Mouse (Mus musculus) B cell, adult 67 days (primary cell): ENCODE results near the gene Hspa12a. TPM values are rescaled to one million over a fixed set of nuclear protein-coding genes. Genes with fewer than 3 reads are reported as not detected.

Experiments used
- total RNA-seq, 2 experiments: library from RNA; stranded (reverse); gene quantifications; 4 replicates each; pipeline ENCODE4 v1.2.4; 2023

Hspa12a gene
- 1 to 10 TPM; 4.3 to 4.4 TPM for total RNA-seq

DNA sequence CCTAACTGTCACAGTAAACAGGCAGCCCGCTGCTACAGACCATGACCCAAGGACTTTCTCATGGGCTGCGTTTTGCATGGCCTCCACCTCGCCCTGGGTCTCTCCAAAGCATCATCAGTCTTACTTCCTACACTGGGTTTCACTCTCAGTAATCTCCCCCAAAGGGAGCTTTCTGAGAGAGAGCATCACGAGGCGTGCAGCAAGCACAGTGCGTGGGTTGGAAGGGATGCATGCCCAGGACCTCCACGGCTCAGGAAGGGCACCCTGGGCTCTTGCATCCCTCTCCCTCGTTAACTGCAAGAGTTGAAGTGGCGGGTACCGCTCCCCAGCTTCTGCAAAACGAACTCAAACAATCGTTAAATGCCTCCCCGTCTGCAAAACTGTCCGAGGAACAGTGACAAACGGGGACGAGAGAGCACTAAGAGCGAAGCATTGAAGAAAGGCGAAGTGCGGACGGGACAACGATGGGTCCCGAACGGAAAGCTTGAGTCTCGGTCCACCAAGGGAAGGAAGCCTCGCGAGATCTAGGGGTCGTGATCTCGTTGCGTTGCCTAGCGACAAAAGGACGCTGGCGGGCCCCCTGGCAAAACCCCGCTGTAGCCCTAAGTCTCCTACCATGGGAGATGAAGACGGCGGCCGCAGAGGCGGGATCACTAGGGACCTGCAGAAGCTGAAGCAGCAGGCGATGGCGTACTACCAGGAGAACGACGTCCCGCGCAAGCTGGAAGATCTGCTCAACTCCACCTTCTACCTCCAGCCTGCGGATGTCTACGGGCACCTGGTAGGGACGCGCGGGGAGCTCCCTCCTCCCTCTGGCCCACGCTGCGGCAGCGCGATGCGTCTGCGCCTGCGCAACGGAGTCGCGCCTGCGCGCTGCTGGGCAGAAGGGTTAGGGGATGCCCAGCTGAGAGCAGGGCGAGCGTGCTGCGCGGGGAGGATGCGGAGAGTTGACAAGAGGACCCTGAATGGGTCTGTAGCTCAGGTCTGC is at the start of gene Hspa12a, which contains the start of gene Eno4:
Gene Hspa12a (minus strand): TSS at position 814 of the 988 bp plus-strand sequence.
Gene Eno4 (plus strand): TSS at position 585 of the 988 bp plus-strand sequence.

DNA sequence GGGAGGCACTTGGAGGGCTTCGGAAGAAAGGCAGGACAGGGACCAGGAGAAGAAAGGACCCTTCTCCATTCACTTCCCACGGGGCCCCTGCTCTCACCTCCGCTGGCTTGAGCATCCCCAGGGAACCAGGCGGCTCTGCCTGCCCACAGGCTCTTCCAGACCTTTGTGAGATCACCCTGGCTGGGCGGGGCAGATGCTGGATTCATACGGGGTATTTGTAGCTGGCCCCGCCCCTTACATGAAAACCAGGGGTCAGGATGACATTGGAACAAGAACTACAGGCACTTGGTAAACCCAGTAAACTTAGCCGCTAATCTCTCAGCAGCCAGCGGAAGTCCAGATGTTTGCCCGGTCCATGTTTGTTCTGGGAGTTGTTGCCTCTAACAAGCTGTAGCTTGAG is 149.2 kb downstream of the Hspa12a start, which contains the start of gene 1700019N19Rik:
Gene 1700019N19Rik (minus strand): TSS at position 178 of the 400 bp plus-strand sequence.

DNA sequence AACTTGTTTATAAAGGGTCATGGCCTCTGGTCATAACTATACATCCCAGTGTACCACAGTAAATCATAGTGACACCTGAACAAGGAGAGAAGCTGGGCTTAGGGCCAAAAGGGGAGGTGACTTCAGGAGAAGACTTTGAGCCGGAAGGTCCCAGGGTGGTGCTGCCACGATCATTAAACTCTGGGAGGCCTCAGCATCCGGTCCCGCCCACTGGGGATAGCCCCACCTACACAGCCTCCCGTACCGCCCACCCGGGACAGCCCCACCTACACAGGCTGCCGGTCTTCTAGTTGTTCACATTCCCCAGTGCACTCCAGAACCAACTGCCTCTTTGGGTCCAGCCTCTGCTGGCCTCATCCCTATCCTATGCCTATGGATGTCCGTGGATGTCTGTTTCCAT is 184.0 kb downstream of the Hspa12a start, which contains the start of gene Pnliprp2:
Gene Pnliprp2 (plus strand): TSS at position 297 of the 400 bp plus-strand sequence.

Other genes with a start within 250 kb of the Hspa12a start
- not detected for gene Pnliprp1, start 214.8 kb downstream of the Hspa12a start, total RNA-seq
- not detected for gene Pnliprp2, start 183.9 kb downstream of the Hspa12a start, total RNA-seq
- gene 1700019N19Rik, start 149.2 kb downstream of the Hspa12a start, total RNA-seq: not detected
- not detected for gene Eno4, start 229 bp downstream of the Hspa12a start, total RNA-seq
- gene Shtn1, start 132.4 kb upstream of the Hspa12a start, total RNA-seq: under 1 TPM in 1 of 2 experiments, not detected in 1; 0.23 TPM
- gene Vax1, start 226.4 kb upstream of the Hspa12a start, total RNA-seq: not detected